Mouse (Mus musculus) liver, embryonic 18 days (tissue): Measurements from ENCODE around the gene Pfn1. TPM values are rescaled to one million over a fixed set of nuclear protein-coding genes. Genes with fewer than 3 reads are reported as not detected.

Source experiments
- polyA plus RNA-seq: library from polyadenylated mRNA; depleted of rRNA; stranded (reverse); fragments of >200 nt; gene quantifications from 2 replicates; pipeline ENCODE4 v1.2.3, GENCODE M21; 2012; rRNA removed

Gene Pfn1
- 372 and 387 TPM in 2 replicates for polyA plus RNA-seq

GRCm38 (mm10) chr11:70654198-70654922 lies at the start of gene Pfn1:
TSS of gene Pfn1 (minus strand) at chr11:70654644.

GRCm38 (mm10) chr11:70699722-70700556 lies 45.5 kb upstream of the Pfn1 start, which contains the start of the genes Inca1 and Kif1c:
TSS of gene Inca1 (minus strand) at chr11:70700155.
TSS of gene Kif1c (plus strand) at chr11:70700548.

GRCm38 (mm10) chr11:70687601-70688199 lies 33.3 kb upstream of the Pfn1 start, which contains the start of gene Camta2:
TSS of gene Camta2 (minus strand) at chr11:70688105.

GRCm38 (mm10) chr11:70668771-70669505 lies 14.5 kb upstream of the Pfn1 start, which contains the start of gene Spag7:
TSS of gene Spag7 (minus strand) at chr11:70669416.

GRCm38 (mm10) chr11:70656964-70657363 lies 2.5 kb upstream of the Pfn1 start, which contains the start of gene Eno3:
TSS of gene Eno3 (plus strand) at chr11:70657202.

GRCm38 (mm10) chr11:70646691-70647650 lies 7.5 kb downstream of the Pfn1 start, which contains the start of the genes Rnf167 and Slc25a11:
TSS of gene Rnf167 (plus strand) at chr11:70647235.
TSS of gene Slc25a11 (minus strand) at chr11:70647479.

GRCm38 (mm10) chr11:70638714-70639278 lies 15.6 kb downstream of the Pfn1 start, which contains the start of gene Gp1ba:
TSS of gene Gp1ba (plus strand) at chr11:70639122.

GRCm38 (mm10) chr11:70619101-70619500 lies 35.3 kb downstream of the Pfn1 start, which contains the start of gene Chrne:
TSS of gene Chrne (minus strand) at chr11:70619216.

GRCm38 (mm10) chr11:70615516-70616093 lies 38.8 kb downstream of the Pfn1 start, which contains the start of gene 4930544D05Rik:
TSS of gene 4930544D05Rik (plus strand) at chr11:70615848.

Other genes with a start within 250 kb of the Pfn1 start
- 6.3 and 7.7 TPM in 2 replicates for gene Pelp1, start 244.6 kb downstream of the Pfn1 start, polyA plus RNA-seq
- gene Arrb2, start 222.0 kb downstream of the Pfn1 start, polyA plus RNA-seq: 38.7 and 50.6 TPM in 2 replicates
- gene Med11, start 202.7 kb downstream of the Pfn1 start, polyA plus RNA-seq: 13.6 and 15.2 TPM in 2 replicates
- gene Zmynd15, start 195.2 kb downstream of the Pfn1 start, polyA plus RNA-seq: 0.85 and 0.97 TPM in 2 replicates
- 6.0 and 7.3 TPM in 2 replicates for gene Cxcl16, start 194.7 kb downstream of the Pfn1 start, polyA plus RNA-seq
- gene Tm4sf5, start 149.4 kb downstream of the Pfn1 start, polyA plus RNA-seq: 0.95 and 1.3 TPM in 2 replicates
- gene Vmo1, start 140.0 kb downstream of the Pfn1 start, polyA plus RNA-seq: 0.49 and 0.77 TPM in 2 replicates
- gene Gltpd2, start 135.4 kb downstream of the Pfn1 start, polyA plus RNA-seq: 20.0 TPM in 2 replicates
- gene Psmb6, start 129.3 kb downstream of the Pfn1 start, polyA plus RNA-seq: 144 and 153 TPM in 2 replicates
- not detected in 2 replicates for gene Gm40193, start 121.7 kb downstream of the Pfn1 start, polyA plus RNA-seq
- gene Pld2, start 114.6 kb downstream of the Pfn1 start, polyA plus RNA-seq: 4.7 and 5.0 TPM in 2 replicates
- 16.6 and 23.7 TPM in 2 replicates for gene Mink1, start 91.8 kb downstream of the Pfn1 start, polyA plus RNA-seq
- not detected in 2 replicates for gene 4930544D05Rik, start 38.8 kb downstream of the Pfn1 start, polyA plus RNA-seq
- 0.08 and 0.17 TPM in 2 replicates for gene Chrne, start 35.4 kb downstream of the Pfn1 start, polyA plus RNA-seq
- gene Gp1ba, start 15.5 kb downstream of the Pfn1 start, polyA plus RNA-seq: 2.2 and 2.8 TPM in 2 replicates
- gene Rnf167, start 7.4 kb downstream of the Pfn1 start, polyA plus RNA-seq: 50.1 and 53.4 TPM in 2 replicates
- 72.3 and 79.7 TPM in 2 replicates for gene Slc25a11, start 7.2 kb downstream of the Pfn1 start, polyA plus RNA-seq
- 4.5 and 4.8 TPM in 2 replicates for gene Eno3, start 2.6 kb upstream of the Pfn1 start, polyA plus RNA-seq
- 41.6 and 44.2 TPM in 2 replicates for gene Spag7, start 14.8 kb upstream of the Pfn1 start, polyA plus RNA-seq
- gene Camta2, start 33.5 kb upstream of the Pfn1 start, polyA plus RNA-seq: 3.3 and 4.2 TPM in 2 replicates
- 2.8 and 2.9 TPM in 2 replicates for gene Inca1, start 45.5 kb upstream of the Pfn1 start, polyA plus RNA-seq
- gene Kif1c, start 45.9 kb upstream of the Pfn1 start, polyA plus RNA-seq: 13.2 and 15.3 TPM in 2 replicates
- 1.1 TPM in 2 replicates for gene Zfp3, start 109.6 kb upstream of the Pfn1 start, polyA plus RNA-seq
- 0.84 and 1.1 TPM in 2 replicates for gene Scimp, start 157.9 kb upstream of the Pfn1 start, polyA plus RNA-seq
- 5.5 TPM in 2 replicates for gene Rabep1, start 190.1 kb upstream of the Pfn1 start, polyA plus RNA-seq